Mouse (Mus musculus): ENCODE data around the gene Fgf22. TPM values are rescaled to one million over a fixed set of nuclear protein-coding genes. Genes with fewer than 3 reads are reported as not detected.

Fgf22 gene
- polyA plus RNA-seq, 1 experiment = 0.26 TPM

DNA sequence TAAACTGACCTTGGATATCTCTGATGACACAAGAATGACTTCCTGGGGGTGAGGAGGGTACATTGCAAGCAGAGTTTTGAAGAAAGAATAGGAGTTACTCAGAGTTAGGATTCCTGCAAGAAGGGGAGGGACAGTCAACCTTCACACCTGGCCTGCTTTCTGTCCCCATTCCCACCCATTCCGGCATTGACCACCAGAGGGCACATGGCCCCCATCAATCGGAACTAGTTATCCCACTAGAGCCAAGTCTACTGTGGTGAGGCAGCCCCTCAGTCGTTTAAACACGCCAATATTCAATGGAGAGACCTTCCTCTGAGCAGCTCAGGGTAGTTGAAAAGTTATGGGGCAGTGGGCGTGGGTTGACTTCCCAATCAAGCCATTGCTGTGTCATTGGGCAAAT, 13.5 kb downstream of the Fgf22 start:
- no peaks in the 10 kb centered on the region for H3K36me3 ChIP-seq (ENCODE audit: control insufficient read depth, insufficient read depth)
- peak overlapping the region; percentile 67 for H3K4me2 ChIP-seq (ENCODE audit: low read depth)
- peaks cover 32% of the 10 kb centered on the region for H3K79me2 ChIP-seq (ENCODE audit: control insufficient read depth, insufficient read depth)
- no peaks in the 10 kb centered on the region for H3K27me3 ChIP-seq (ENCODE audit: control insufficient read depth, insufficient read depth, insufficient read length)
- H3K4me3 ChIP-seq = no peak overlapping the region
- TF ChIP-seq MYOD1 (IDR thresholded peaks at IDR 0.05; ENCODE audit: control insufficient read depth in 1 of 3, insufficient read length in 2 of 3, low read depth in 2 of 3) = no peak
- TF ChIP-seq POLR2AphosphoS2 (IDR thresholded peaks at IDR 0.05; ENCODE audit: insufficient read length, low read depth) = no peak
- no peak for TF ChIP-seq CEBPB (IDR thresholded peaks at IDR 0.05; ENCODE audit: insufficient read depth, poor library complexity, severe bottlenecking)
- TF ChIP-seq REST (IDR thresholded peaks at IDR 0.05; ENCODE audit: insufficient read depth, insufficient read length) = no peak
- no peak for TF ChIP-seq TCF12 (IDR thresholded peaks at IDR 0.05; ENCODE audit: insufficient read depth, poor library complexity, severe bottlenecking)
- no peak for TF ChIP-seq USF1 (IDR thresholded peaks at IDR 0.05; ENCODE audit: low read depth)
- no peak for TF ChIP-seq MAX (IDR thresholded peaks at IDR 0.05; ENCODE audit: low read depth)
- no peak for TF ChIP-seq MYOG (IDR thresholded peaks at IDR 0.05; ENCODE audit: control insufficient read depth in 1 of 3, insufficient read depth in 1 of 3, insufficient read length in 2 of 3, low read depth in 2 of 3)
- no peak for TF ChIP-seq TCF3 (IDR thresholded peaks at IDR 0.05; ENCODE audit: insufficient read length, low read depth)
- no peak for TF ChIP-seq POLR2A (IDR thresholded peaks at IDR 0.05; ENCODE audit: insufficient read length, low read depth)
- TF ChIP-seq E2F4 (IDR thresholded peaks at IDR 0.05; ENCODE audit: insufficient read depth) = no peak
- TF ChIP-seq SRF (IDR thresholded peaks at IDR 0.05; ENCODE audit: control insufficient read depth, insufficient read length, low read depth) = no peak
- H3ac ChIP-seq (ENCODE audit: control insufficient read depth, insufficient read length) = no peak overlapping the region

DNA sequence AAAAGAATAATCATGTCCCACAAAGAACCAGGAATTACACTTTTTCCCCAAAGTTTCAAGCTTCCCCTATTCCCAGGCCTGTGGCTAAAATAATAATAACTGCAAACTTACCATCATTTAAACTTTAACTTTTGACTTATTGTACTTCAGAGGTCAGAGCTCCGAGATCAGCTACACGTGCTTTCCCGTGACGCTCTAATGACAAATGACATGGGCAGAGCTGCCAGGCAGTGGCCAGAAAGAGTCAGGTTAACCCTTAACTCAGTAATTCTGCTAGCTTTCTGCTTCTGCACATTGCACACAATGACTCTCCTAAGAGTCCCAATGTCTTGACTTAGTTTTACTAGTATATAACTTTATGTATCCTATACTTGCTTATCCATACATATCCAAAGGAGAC, 14.5 kb downstream of the Fgf22 start:
- no peaks in the 10 kb centered on the region for H3K36me3 ChIP-seq (ENCODE audit: control insufficient read depth, insufficient read depth)
- H3K4me2 ChIP-seq (ENCODE audit: low read depth) = no peak overlapping the region
- no peak overlapping the region for H3K4me3 ChIP-seq
- TF ChIP-seq CEBPB (IDR thresholded peaks at IDR 0.05; ENCODE audit: insufficient read depth, poor library complexity, severe bottlenecking) (no peak), MYOD1 (IDR thresholded peaks at IDR 0.05; ENCODE audit: control insufficient read depth in 1 of 3, insufficient read length in 2 of 3, low read depth in 2 of 3) (no peak), MAX (IDR thresholded peaks at IDR 0.05; ENCODE audit: low read depth) (no peak), TCF3 (IDR thresholded peaks at IDR 0.05; ENCODE audit: insufficient read length, low read depth) (no peak), USF1 (IDR thresholded peaks at IDR 0.05; ENCODE audit: low read depth) (no peak)
- H3K27me3 ChIP-seq (ENCODE audit: control insufficient read depth, insufficient read depth, insufficient read length) = no peaks in the 10 kb centered on the region
- peaks cover 22% of the 10 kb centered on the region for H3K79me2 ChIP-seq (ENCODE audit: control insufficient read depth, insufficient read depth)
- H3ac ChIP-seq (ENCODE audit: control insufficient read depth, insufficient read length) = no peak overlapping the region

DNA sequence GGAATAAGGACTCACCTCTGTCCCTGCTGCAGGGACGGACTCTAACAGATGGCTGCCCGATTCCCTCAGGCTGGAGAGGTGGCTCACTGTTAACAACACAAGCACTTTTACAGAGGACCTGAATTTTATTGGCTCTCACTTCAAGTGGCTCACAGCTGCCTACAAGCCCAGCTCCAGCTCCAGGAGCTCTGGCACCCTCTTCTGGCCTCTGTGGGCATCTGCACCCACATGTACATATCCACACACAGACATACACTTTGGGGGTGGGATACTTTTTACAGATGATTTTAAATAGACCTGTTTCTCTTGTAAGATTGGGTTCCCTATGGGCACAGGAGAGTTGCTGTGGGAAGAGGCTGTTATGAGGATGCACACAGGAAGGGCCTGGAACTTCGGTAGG, 17.4 kb downstream of the Fgf22 start:
- Histone ChIP-seq H3K79me2 (ENCODE audit: control insufficient read depth, insufficient read depth) (no peaks in the 10 kb centered on the region), H3K4me2 (ENCODE audit: low read depth) (no peak overlapping the region), H3K36me3 (ENCODE audit: control insufficient read depth, insufficient read depth) (no peaks in the 10 kb centered on the region), H3K4me3 (no peak overlapping the region), H3K27me3 (ENCODE audit: control insufficient read depth, insufficient read depth, insufficient read length) (no peaks in the 10 kb centered on the region), H3ac (ENCODE audit: control insufficient read depth, insufficient read length) (no peak overlapping the region)
- no peak for TF ChIP-seq USF1 (IDR thresholded peaks at IDR 0.05; ENCODE audit: low read depth)
- TF ChIP-seq SRF (IDR thresholded peaks at IDR 0.05; ENCODE audit: control insufficient read depth, insufficient read length, low read depth) = no peak
- no peak for TF ChIP-seq POLR2A (IDR thresholded peaks at IDR 0.05; ENCODE audit: insufficient read length, low read depth)
- no peak for TF ChIP-seq E2F4 (IDR thresholded peaks at IDR 0.05; ENCODE audit: insufficient read depth)
- TF ChIP-seq REST (IDR thresholded peaks at IDR 0.05; ENCODE audit: insufficient read depth, insufficient read length) = no peak
- no peak for TF ChIP-seq TCF3 (IDR thresholded peaks at IDR 0.05; ENCODE audit: insufficient read length, low read depth)
- no peak for TF ChIP-seq POLR2AphosphoS2 (IDR thresholded peaks at IDR 0.05; ENCODE audit: insufficient read length, low read depth)
- TF ChIP-seq MYOD1 (IDR thresholded peaks at IDR 0.05; ENCODE audit: control insufficient read depth in 1 of 3, insufficient read length in 2 of 3, low read depth in 2 of 3) = no peak
- TF ChIP-seq TCF12 (IDR thresholded peaks at IDR 0.05; ENCODE audit: insufficient read depth, poor library complexity, severe bottlenecking) = no peak
- TF ChIP-seq MYOG (IDR thresholded peaks at IDR 0.05; ENCODE audit: control insufficient read depth in 1 of 3, insufficient read depth in 1 of 3, insufficient read length in 2 of 3, low read depth in 2 of 3) = no peak
- TF ChIP-seq CEBPB (IDR thresholded peaks at IDR 0.05; ENCODE audit: insufficient read depth, poor library complexity, severe bottlenecking) = no peak
- TF ChIP-seq MAX (IDR thresholded peaks at IDR 0.05; ENCODE audit: low read depth) = no peak

DNA sequence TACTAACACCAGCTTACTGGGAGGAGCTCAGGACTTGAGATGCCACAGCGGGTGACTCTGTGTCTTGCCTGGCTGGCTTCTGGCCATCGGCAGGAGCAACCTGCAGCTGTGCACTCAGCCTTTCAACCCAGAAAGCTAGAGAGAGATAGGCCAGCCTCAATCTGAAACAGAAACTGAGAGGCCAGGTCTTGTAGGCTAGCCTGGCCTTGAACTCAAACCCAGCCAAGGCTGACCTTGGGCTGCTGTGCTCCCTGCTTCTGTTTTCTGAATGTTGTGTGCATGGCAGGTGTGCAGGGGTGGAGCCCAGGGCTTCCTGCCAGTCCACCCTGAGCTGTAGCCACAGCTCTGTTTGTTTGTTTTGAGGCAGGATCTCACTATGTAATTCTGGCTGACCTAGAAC, 18.3 kb downstream of the Fgf22 start:
- no peak overlapping the region for H3ac ChIP-seq (ENCODE audit: control insufficient read depth, insufficient read length)
- H3K36me3 ChIP-seq (ENCODE audit: control insufficient read depth, insufficient read depth) = no peaks in the 10 kb centered on the region
- TF ChIP-seq TCF12 (IDR thresholded peaks at IDR 0.05; ENCODE audit: insufficient read depth, poor library complexity, severe bottlenecking) = no peak
- TF ChIP-seq MAX (IDR thresholded peaks at IDR 0.05; ENCODE audit: low read depth) = no peak
- no peak for TF ChIP-seq REST (IDR thresholded peaks at IDR 0.05; ENCODE audit: insufficient read depth, insufficient read length)
- no peak for TF ChIP-seq POLR2A (IDR thresholded peaks at IDR 0.05; ENCODE audit: insufficient read length, low read depth)
- TF ChIP-seq POLR2AphosphoS2 (IDR thresholded peaks at IDR 0.05; ENCODE audit: insufficient read length, low read depth) = no peak
- no peak for TF ChIP-seq E2F4 (IDR thresholded peaks at IDR 0.05; ENCODE audit: insufficient read depth)
- TF ChIP-seq MYOD1 (IDR thresholded peaks at IDR 0.05; ENCODE audit: control insufficient read depth in 1 of 3, insufficient read length in 2 of 3, low read depth in 2 of 3) = no peak
- TF ChIP-seq USF1 (IDR thresholded peaks at IDR 0.05; ENCODE audit: low read depth) = no peak
- TF ChIP-seq SRF (IDR thresholded peaks at IDR 0.05; ENCODE audit: control insufficient read depth, insufficient read length, low read depth) = no peak
- no peak for TF ChIP-seq CEBPB (IDR thresholded peaks at IDR 0.05; ENCODE audit: insufficient read depth, poor library complexity, severe bottlenecking)
- TF ChIP-seq MYOG (IDR thresholded peaks at IDR 0.05; ENCODE audit: control insufficient read depth in 1 of 3, insufficient read depth in 1 of 3, insufficient read length in 2 of 3, low read depth in 2 of 3) = no peak
- no peak for TF ChIP-seq TCF3 (IDR thresholded peaks at IDR 0.05; ENCODE audit: insufficient read length, low read depth)
- no peaks in the 10 kb centered on the region for H3K27me3 ChIP-seq (ENCODE audit: control insufficient read depth, insufficient read depth, insufficient read length)
- no peaks in the 10 kb centered on the region for H3K79me2 ChIP-seq (ENCODE audit: control insufficient read depth, insufficient read depth)
- H3K4me2 ChIP-seq (ENCODE audit: low read depth) = no peak overlapping the region
- H3K4me3 ChIP-seq = no peak overlapping the region
